Mouse (Mus musculus) limb, embryonic 14.5 days (tissue): ENCODE results near the gene Trpm8. TPM values are rescaled to one million over a fixed set of nuclear protein-coding genes. Genes with fewer than 3 reads are reported as not detected.

Experiments used
- ATAC-seq: fragments of 200-750 bp; cut with Nextera tagmentation; 2 replicates; pipeline ENCODE4 v1.8.0; 2017; ENCODE audit warnings: low read depth, moderate number of reproducible peaks, moderate TSS enrichment; ENCODE audit not compliant: low FRiP score
- DNase-seq: peaks from one replicate; pipeline ENCODE4 v3.0.0-alpha.2; 2015; ENCODE audit warnings: low spot score
- H3K27ac ChIP-seq: fragments of 300-500 bp; sonication (generic); replicated peaks from 2 replicates; pipeline ENCODE4 v1.5.1; 2014; ENCODE audit warnings: low read depth, mild to moderate bottlenecking, low read length, moderate library complexity, mixed read lengths
- H3K27me3 ChIP-seq: fragments of 300-500 bp; sonication (generic); 2 replicates; pipeline ENCODE4 v1.6.1; 2014; ENCODE audit warnings: low read length, mixed read lengths; ENCODE audit not compliant: control insufficient read depth, insufficient read depth
- H3K36me3 ChIP-seq: fragments of 300-500 bp; sonication (generic); 2 replicates; pipeline ENCODE4 v1.6.1; 2014; ENCODE audit warnings: mild to moderate bottlenecking, low read length, moderate library complexity, mixed read lengths; ENCODE audit not compliant: control insufficient read depth, insufficient read depth
- H3K4me1 ChIP-seq: fragments of 300-500 bp; sonication (generic); 2 replicates; pipeline ENCODE4 v1.6.1; 2014; ENCODE audit warnings: antibody characterized with exemption, low read length, mixed read lengths; ENCODE audit not compliant: control insufficient read depth, insufficient read depth
- H3K4me2 ChIP-seq: fragments of 300-500 bp; sonication (generic); replicated peaks from 2 replicates; pipeline ENCODE4 v1.6.1; 2014; ENCODE audit warnings: low read depth, mild to moderate bottlenecking, low read length, moderate library complexity; ENCODE audit not compliant: severe bottlenecking
- H3K4me3 ChIP-seq: fragments of 300-500 bp; sonication (generic); replicated peaks from 2 replicates; pipeline ENCODE4 v1.5.1; 2014; ENCODE audit warnings: low read length
- H3K9ac ChIP-seq: fragments of 300-500 bp; sonication (generic); 2 replicates; pipeline ENCODE4 v1.6.1; 2014; ENCODE audit warnings: mild to moderate bottlenecking, low read depth, low read length, moderate library complexity; ENCODE audit not compliant: severe bottlenecking
- H3K9me3 ChIP-seq: fragments of 300-500 bp; sonication (generic); 2 replicates; pipeline ENCODE4 v1.6.1; 2016; ENCODE audit warnings: low read length; ENCODE audit not compliant: control insufficient read depth
- POLR2A ChIP-seq: fragments of 200-500 bp; IDR thresholded peaks from 2 replicates; pipeline ENCODE4 v1.8.0; 2012; ENCODE audit warnings: inconsistent platforms, mild to moderate bottlenecking, moderate library complexity, borderline replicate concordance; ENCODE audit not compliant: insufficient read depth, insufficient read length; ENCODE audit errors: extremely low read depth
- WGBS: fragments of 180-500 bp; shearing (Covaris S2); extraction: QIAGEN DNeasy Blood & Tissue Kit; methylation state at CpG from one replicate; pipeline ENCODE4 v1.1.7; 2014; 5-methylcytosine and 5-hydroxymethylcytosine counted together
- polyA plus RNA-seq, 2 experiments: library from polyadenylated mRNA; depleted of rRNA in 1 of 2; stranded (reverse) in 1 of 2; unstranded in 1 of 2; fragments of >200 nt; fragmentation: Nextera tagmentation in 1 of 2; extraction: Ambion mirVana in 1 of 2; gene quantifications; 2 replicates each; pipeline versions ENCODE4 v1.2.1 to v1.2.3; 2012 to 2014

Gene Trpm8
- polyA plus RNA-seq, 2 experiments: not detected

- 79% methylated on average over 3 of the region's 3 CpGs for whole genome bisulfite sequencing
- Histone ChIP-seq H3K27me3 (no peaks in the 10 kb centered on the region), H3K9ac (no peak overlapping the region), H3K27ac (no peak overlapping the region), H3K9me3 (peaks cover 68% of the 10 kb centered on the region), H3K36me3 (no peaks in the 10 kb centered on the region), H3K4me3 (no peak overlapping the region), H3K4me2 (no peak overlapping the region), H3K4me1 (no peaks in the 10 kb centered on the region)
- DNase-seq (no peak), ATAC-seq (no peak)
- TF ChIP-seq POLR2A: no peak
These were observed 11.3 kb downstream of the Trpm8 start for GRCm38 (mm10) chr1:88288789-88289127.

DNA sequence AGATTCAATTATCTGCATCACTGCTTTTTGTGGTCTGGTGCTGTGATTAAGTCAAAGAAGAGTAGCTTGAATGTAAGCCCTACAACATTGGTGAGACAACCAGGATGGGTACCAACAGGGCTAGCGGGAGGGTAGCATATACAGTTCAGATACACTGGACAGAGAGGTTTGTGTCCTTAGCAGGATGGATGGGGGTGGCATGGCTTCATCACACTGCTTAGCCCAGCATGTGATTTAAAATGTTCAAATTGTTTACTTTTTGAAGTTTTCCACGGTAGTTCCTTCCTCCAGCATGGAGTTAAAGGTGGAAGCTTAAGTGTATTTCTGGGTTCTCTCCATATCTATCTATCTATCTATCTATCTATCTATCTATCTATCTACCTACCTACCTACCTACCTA, 11.7 kb downstream of the Trpm8 start:
- Histone ChIP-seq H3K4me1 (no peaks in the 10 kb centered on the region), H3K9ac (no peak overlapping the region), H3K4me3 (no peak overlapping the region), H3K27ac (no peak overlapping the region), H3K36me3 (no peaks in the 10 kb centered on the region), H3K27me3 (no peaks in the 10 kb centered on the region), H3K9me3 (peaks cover 64% of the 10 kb centered on the region), H3K4me2 (no peak overlapping the region)
- ATAC-seq (no peak), DNase-seq (no peak)
- TF ChIP-seq POLR2A: no peak
- WGBS: 49% methylated on average over 2 of the region's 2 CpGs

GRCm38 (mm10) chr1:88289917-88290316, 12.5 kb downstream of the Trpm8 start:
- Histone ChIP-seq H3K27ac (no peak overlapping the region), H3K36me3 (no peaks in the 10 kb centered on the region), H3K4me2 (no peak overlapping the region), H3K27me3 (no peaks in the 10 kb centered on the region), H3K9ac (no peak overlapping the region), H3K9me3 (peaks cover 57% of the 10 kb centered on the region), H3K4me1 (no peaks in the 10 kb centered on the region), H3K4me3 (no peak overlapping the region)
- DNase-seq (no peak), ATAC-seq (no peak)
- no peak for TF ChIP-seq POLR2A
- 42% methylated on average over 4 of the region's 4 CpGs for WGBS

- 69% methylated on average over 1 of the region's 1 CpGs for WGBS
- no peak for DNase-seq
These were observed 13.1 kb downstream of the Trpm8 start for GRCm38 (mm10) chr1:88290511-88290910.

DNA sequence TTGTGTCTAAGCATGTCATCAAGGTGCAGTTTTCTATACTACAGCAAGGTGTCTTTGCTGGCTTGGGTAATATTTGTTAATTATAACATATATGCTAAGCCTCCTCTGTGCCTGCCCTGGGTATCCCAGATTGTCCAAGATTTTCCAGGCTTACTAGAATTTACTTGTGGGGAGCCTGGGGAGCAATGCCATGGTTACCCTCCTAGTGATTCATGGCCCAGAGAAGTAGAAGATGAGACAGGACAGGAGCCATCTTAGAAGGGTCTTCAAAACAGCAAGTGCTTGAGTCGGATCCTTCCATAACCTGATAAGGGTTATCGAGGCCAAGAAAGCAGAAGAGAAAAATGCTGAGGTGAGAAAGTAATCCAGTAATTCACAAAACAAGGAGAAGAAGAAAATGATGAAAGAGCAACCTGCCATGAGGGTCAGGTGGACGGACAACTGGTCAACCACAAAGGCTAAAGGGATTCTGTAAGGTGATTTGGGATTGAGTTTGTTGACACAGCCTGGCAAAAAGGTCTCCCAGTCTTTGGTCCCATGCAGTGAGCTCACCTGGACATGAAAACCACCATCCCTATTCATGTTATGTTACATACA, 14.0 kb downstream of the Trpm8 start:
- no peaks in the 10 kb centered on the region for H3K36me3 ChIP-seq
- H3K4me3 ChIP-seq: no peak overlapping the region
- no peak for TF ChIP-seq POLR2A
- no peak overlapping the region for H3K9ac ChIP-seq
- H3K4me2 ChIP-seq: no peak overlapping the region
- H3K27me3 ChIP-seq: no peaks in the 10 kb centered on the region
- ATAC-seq: no peak
- 59% methylated on average over 3 of the region's 3 CpGs for WGBS
- no peak overlapping the region for H3K27ac ChIP-seq
- no peak for DNase-seq
- H3K9me3 ChIP-seq: peaks cover 55% of the 10 kb centered on the region
- H3K4me1 ChIP-seq: no peaks in the 10 kb centered on the region

More at GRCm38 (mm10) chr1:88290511-88290910, 13.1 kb downstream of the Trpm8 start:
- Histone ChIP-seq H3K27ac (no peak overlapping the region), H3K4me2 (no peak overlapping the region), H3K4me1 (no peaks in the 10 kb centered on the region), H3K4me3 (no peak overlapping the region), H3K9ac (no peak overlapping the region), H3K27me3 (no peaks in the 10 kb centered on the region), H3K36me3 (no peaks in the 10 kb centered on the region), H3K9me3 (peaks cover 54% of the 10 kb centered on the region)
- no peak for TF ChIP-seq POLR2A
- no peak for ATAC-seq

DNA sequence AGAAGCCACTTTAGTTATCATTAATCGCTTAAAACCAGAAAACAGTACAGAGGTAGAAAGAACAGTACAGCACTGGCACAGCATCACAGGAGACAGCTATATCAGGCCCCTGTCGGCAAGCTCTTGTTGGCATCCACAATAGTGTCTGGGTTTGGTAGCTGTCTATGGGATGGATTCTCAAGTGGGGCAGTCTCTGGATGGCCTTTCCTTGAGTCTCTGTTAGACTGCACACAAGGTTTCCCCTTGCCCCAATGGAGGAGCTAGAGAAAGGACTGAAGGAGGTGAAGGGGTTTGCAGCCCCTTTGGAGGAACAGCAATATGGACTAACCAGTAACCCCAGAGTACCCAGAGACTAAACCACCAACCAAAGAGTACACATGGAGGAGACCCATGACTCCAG, 14.6 kb downstream of the Trpm8 start:
- no peaks in the 10 kb centered on the region for H3K36me3 ChIP-seq
- 56% methylated on average over 2 of the region's 2 CpGs for WGBS

More for the DNA sequence above, 14.6 kb downstream of the Trpm8 start:
- H3K4me1 ChIP-seq: no peaks in the 10 kb centered on the region
- DNase-seq: no peak
- no peak overlapping the region for H3K4me2 ChIP-seq
- H3K4me3 ChIP-seq: no peak overlapping the region
- no peaks in the 10 kb centered on the region for H3K27me3 ChIP-seq
- H3K9ac ChIP-seq: no peak overlapping the region
- TF ChIP-seq POLR2A: no peak
- no peak for ATAC-seq
- no peak overlapping the region for H3K27ac ChIP-seq
- H3K9me3 ChIP-seq: peaks cover 52% of the 10 kb centered on the region
